Mouse (Mus musculus): ENCODE measurements around the gene Anapc2. TPM values are rescaled to one million over a fixed set of nuclear protein-coding genes. Genes with fewer than 3 reads are reported as not detected.

Gene Anapc2
- polyA plus RNA-seq (2017; shearing (Covaris generic)): 10 to 100 TPM; 34.8 to 54.1 TPM

DNA sequence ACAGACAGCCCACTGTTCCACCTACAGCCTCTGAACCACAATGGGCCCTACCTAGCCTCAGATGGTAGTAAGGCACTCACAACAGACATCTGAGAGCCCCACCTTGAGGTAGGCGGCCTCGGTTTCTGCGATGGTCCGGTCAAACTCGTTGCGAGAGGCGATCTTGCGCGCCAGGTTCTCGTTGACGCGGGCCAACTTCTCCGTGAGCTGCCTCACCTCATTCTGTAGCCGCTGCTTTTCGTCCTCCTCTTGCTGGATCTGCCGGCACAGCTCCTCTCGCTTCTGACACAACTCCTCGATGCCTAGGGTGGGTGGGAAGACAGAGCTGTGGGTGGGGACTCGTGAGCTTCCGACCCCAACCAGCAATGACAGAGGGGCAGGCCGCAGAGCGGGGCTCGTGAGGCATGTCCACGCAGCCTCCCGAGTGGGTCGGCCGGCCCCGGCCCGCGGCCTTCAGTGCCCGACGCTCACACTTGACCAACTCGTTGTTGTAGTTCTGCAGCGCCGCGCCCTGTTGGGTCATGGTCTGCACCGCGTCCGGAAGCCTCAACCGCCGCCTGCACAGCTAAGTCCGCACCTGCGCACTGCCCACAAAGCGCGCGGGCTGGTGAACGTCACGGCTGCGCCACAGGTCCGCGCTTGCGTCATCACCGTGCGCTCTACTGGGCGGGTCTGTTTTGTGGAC, at the start of gene Anapc2, which contains the start of gene Ssna1:
Gene Anapc2, plus strand, starts transcription at position 652 of the 685 bp plus-strand sequence.
Gene Ssna1, minus strand, starts transcription at position 612 of the 685 bp plus-strand sequence.
- peak; percentile 91 for ATAC-seq

GRCm38 (mm10) chr2:25223681-25224491, 48.4 kb upstream of the Anapc2 start:
- ATAC-seq: peak; percentile 12

- no peak for ATAC-seq
These were observed 47.8 kb upstream of the Anapc2 start, which contains the start of gene Tubb4b for GRCm38 (mm10) chr2:25224492-25224765. TSS of gene Tubb4b (minus strand) at chr2:25224702.

DNA sequence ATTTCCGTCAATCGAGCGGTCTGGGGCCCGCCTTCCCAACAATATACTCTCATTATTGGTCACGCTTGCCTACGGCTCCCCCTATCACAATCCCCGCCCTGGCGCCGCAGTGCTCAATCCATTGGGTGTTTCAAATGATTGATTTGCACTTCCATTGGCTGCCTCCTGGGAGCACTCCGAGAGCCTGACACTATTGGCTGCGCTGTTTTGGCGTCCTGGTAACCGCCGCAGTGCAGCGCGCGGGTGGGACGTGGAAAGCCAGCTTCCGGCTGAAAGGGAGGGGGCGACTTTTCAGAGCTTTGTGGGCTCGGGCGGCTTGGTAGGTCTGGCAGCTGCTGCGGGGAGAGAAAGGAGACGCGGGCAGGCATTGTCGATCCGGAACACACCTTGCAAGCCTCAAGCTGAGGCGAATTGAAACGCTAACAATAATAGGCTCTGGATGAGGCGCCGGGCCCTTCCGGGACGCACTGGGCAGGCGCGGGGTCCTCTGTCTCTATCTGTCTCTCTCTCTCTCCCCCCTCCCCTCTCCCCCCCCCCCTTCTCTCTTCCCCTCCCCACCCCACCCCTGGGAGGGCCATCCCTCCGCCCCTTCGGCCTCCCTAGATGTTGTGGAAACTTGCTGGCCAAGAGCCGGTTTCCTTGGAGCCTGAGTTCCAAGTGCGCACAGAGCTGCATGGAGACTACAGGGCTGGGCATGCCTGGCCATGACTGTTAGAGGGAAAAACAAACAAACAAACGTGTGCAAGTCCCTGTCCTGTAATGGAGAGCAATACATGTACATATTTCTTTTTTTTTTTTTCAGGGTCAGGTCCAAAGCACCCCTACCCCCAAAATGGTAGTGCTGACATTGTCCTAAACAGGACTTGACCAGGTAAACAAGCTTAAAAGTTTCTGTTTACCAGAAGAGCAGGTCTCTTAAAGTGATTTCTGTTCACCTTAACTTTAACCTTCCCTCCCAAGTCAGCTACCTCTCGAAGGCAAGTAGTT, 47.2 kb upstream of the Anapc2 start:
- ATAC-seq: peak; percentile 86

- no peak for ATAC-seq
These were observed 46.4 kb upstream of the Anapc2 start for GRCm38 (mm10) chr2:25225811-25226379.

- no peak for ATAC-seq
These were observed 45.4 kb upstream of the Anapc2 start for GRCm38 (mm10) chr2:25226864-25227263.

DNA sequence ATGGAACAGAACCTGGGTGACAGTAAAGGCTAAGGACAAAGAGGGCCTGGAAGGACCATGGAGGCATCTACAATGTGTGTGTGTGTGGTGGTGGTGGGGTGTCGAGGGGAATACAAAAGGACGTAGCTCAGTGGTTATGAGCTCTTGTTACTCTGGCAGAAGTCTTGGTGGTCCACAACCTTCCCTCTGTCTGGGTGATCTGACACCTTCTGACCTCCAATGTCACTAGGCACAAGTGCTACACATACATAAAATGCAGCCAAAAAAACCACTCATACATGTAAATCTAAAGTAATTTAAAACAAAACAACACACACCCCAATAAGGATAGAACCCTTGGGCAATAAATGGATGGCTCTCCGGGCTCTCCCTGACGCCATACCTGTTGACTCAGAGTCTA, 44.9 kb upstream of the Anapc2 start:
- ATAC-seq: no peak

DNA sequence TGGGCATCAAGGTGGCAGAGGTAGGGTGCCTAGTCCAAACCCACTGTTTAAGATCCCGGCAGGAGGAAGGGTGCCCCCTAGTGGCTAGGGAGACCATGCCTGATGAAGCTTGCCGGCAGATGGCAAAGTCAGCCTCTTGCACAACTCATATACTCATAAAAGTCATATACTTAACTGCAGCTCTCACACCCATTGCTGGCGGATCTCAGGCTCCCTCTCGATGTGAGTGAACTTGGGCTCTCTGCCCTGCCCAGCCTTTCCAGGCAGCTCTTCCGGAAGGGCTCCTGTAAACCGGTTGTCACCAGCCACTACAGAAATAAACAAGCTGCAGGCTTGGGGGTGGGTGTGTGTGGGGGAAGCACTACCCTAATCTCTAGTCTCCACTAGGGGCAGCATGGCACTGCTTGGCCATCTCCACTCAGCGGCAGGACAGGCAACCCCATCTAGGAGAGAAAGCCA, 43.8 kb upstream of the Anapc2 start:
- peak; percentile 52 for ATAC-seq

DNA sequence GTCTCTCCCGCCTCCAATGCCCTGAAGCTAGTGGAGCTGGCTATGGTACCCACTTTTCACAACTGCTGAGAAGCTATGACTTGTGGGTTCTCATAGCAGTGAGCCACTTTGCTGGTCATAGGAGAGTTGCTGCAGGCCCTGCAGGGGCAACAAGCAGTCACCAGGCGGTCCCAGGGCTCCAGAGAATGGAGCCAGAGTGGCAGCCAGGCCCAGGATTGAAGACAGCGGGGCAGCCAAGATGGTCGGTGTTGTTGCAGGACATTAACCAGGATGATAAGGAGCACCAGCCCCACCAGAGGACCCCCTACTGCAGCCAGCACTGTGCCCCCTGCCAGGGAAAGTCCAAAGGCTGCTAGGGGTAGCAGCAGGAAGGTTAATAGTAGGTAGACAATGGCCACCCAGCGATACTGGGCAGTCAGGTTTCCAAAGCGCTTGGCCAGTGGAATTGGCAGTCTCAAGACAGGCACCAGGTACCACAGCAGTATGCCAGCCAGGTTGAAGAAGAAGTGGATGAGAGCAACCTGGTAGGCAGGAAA, 43.2 kb upstream of the Anapc2 start:
- ATAC-seq: no peak

GRCm38 (mm10) chr2:25229582-25229981, 42.7 kb upstream of the Anapc2 start:
- no peak for ATAC-seq

GRCm38 (mm10) chr2:25230581-25230980, 41.7 kb upstream of the Anapc2 start:
- ATAC-seq: no peak

- no peak for ATAC-seq
These were observed 41.2 kb upstream of the Anapc2 start for GRCm38 (mm10) chr2:25231038-25231437.

- no peak for ATAC-seq
These were observed 38.9 kb upstream of the Anapc2 start for GRCm38 (mm10) chr2:25233421-25233820.

GRCm38 (mm10) chr2:25234050-25234449, 38.2 kb upstream of the Anapc2 start, which contains the start of gene Slc34a3:
TSS of gene Slc34a3 (minus strand) at chr2:25234364.
- ATAC-seq: no peak

DNA sequence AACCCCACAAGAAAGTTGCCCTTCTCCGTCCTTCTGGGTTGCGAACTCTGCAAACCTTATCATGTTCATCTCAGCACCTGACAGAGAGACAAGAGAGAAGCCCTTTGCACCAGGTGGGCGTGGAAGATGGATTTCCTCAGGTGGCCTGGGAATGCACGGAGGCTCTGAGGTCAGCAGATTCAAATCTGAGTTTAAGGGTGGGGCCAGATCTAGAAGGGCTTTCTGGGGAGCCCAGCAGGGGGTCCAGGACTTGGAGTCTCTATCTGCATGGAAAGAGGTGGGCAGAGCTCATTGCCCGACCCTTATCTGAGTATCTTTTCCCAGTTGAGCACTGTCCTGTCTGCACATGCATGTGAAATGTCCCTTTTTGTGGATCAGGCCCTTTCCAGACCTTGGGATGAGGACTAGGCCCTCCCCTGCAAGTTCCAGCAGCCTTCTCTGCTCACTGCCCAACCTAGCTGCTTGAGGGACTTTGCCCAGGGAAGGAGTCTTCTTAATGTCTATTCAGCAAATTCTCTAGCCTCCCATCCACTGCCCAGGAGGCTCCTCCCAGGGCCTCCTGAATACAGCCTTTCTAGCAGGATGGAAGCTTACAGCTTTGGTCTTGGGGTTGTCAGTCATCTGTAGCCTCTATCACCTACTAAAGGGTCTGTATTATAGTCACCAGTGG, 37.6 kb upstream of the Anapc2 start:
- ATAC-seq: no peak

DNA sequence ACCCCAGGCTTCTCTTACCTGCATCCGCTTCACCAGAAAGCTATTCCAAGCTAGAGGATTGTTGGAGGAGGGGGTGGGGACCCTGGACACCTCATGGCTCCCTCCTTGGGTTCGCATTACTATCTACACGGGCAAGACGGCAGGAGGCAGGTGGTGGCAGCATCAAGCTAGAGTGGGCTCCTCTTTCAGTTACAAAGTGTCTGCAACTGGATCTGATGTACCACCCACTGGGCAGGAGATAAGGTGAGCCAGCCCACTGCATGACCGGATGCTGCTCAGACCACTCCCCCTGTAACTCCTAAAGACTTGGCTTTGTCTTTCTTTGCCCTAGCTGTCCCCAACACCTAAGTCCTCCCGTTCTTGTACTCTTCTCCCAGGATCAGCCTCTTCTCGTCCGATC, 35.7 kb upstream of the Anapc2 start, which contains the start of gene Rnf224:
Gene Rnf224, minus strand, starts transcription at position 174 of the 400 bp plus-strand sequence.
- ATAC-seq: no peak

DNA sequence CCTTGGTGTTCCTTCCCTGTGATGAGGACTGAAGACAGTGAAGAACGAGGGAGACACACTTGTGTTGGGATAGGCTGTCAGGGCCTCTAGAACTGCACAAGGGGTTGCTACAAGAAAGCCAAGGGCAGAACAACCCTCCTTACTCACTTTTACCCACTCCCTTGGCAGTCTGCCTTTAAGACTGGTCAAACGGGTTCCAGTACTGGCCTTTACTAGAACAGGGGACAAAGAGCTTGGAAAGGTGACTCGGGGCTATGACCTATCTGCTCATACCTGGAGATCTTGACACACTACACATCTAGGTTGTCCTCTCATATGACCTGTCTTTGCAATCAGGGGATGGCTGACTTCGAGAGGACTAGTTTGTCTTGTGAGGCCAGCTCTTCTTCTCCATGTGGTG, 34.8 kb upstream of the Anapc2 start:
- no peak for ATAC-seq

DNA sequence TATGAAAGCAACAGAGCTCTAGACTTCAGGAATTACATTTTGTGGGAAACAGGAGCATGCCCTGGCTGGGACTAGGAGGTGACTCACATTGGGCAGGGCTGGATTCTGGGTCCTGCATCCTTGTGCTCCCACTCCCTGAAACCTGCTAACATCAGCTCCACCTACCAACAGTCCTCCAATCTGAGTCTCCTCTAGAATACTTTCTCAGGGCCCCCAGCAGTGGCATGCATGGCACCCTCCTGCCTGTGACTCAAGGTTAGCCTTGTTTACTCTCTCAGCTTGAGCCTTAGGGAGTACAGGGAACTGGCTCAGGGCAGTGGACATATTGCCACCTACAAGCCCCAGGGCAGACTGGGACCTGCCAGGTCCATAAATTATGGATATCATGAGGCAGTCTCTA, 34.2 kb upstream of the Anapc2 start:
- ATAC-seq: no peak

DNA sequence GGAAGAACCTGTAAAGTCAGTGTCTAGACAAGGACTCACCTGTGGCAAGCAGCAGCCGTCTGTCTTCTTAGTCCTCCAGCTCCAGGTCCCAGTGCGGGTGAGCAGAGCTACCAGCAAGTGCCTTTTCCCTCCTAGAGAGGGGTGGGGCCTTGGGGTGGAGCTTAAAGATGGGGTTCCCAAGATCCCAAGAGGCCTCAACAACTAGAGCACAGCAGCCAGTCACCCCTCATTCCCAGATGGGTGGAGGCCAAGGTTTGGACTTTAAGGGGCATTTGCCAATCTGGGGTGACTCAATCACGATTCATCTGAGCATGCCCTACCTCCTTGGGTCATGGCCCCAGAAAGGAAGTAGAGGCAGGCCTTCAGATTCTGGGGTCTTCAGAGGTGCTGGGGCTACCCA, 32.5 kb upstream of the Anapc2 start:
- ATAC-seq: no peak

DNA sequence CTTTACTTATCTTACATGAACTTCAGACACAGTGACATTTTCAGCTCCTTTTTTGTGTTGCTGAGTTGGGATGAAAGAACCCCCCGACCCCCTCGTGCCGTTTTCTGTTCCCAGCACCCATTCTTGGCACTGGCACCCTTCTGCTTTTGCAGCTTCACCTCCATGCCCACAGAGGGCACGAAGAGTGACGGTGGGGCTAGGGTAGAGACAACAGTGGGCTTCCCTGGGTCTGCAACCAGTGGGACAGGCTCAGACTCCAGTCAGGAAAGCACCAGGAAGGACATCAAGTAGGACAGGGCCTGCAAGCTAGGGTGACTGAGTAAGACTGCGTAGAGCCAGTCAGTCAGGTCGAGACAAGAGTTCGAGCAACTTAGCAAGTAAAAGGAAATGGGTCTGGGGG, 32.0 kb upstream of the Anapc2 start:
- no peak for ATAC-seq

DNA sequence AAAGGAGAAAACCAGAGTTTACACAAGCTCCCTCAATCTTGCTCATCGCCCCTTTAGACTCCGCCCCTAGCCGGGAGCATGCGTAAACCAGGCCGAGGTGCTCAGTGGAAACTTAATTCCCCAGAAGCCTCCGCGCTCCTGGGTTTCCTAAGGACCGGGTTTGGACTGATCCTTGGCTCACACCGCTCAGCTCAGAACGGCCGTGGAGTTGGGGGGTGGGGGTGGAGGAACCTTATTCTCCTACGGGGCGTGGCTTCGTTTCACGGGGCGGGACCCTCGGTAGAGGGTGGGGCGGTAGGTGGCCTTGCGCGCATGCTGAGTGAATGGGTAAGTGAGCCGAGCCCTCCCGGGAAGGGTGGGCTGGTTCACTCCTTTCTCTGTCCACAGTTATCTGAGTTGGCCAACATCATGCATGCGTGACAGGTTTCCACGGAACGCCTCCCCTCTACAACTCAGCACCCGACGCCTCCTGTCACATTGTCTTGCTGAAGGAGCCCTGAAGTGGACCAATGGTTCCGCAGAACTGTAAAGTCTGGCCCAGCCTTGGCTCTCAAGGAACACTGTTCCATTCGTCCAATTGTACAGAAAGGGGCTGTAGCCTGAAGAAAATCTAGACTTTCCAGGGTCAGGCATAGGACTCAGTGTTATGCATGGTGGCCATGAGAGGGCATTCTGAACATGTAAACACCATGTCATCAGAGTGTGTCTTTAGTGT, 31.4 kb upstream of the Anapc2 start:
- peak; percentile 66 for ATAC-seq
